ENCODE assay signal across 16 mouse cellular contexts in the genomic region with DNA sequence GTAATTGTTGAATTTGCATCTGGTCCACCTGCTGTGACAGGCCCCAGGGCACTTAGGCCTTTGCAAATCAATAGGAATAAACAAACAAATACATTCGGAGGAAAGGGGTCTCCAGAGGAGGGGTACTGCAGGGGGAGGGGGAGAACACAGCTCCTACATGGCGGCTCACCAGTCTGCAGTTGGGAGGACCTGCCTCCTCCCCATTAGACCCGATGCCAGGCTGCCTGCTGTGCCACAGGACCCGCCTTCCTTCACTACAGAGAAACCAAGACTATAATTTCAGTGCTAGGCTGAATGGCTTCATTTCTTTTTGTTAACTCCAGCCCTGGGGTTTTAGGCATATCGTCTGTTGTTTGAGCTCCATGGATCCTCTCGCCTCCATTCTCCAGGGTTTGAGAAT.
DNase-seq lines count a peak whose midpoint lies in the region; ATAC-seq lines count a peak whose summit lies in the region.
"Had no signal": no experiment of that assay in that cellular context is flagged by ENCODE, and none has a peak within 500 bp of the region (broad histone marks: within the 10 kb centered on the region; RNA-seq: fewer than 3 reads in every experiment).

No protein-coding gene starts in this region.

- no peaks in the 10 kb centered on the region for H3K9me3 ChIP-seq in hindbrain, embryonic 10.5 days
- H3K9me3 ChIP-seq in hindbrain, embryonic 11.5 days (ENCODE audit: control insufficient read depth, low read length): no peaks in the 10 kb centered on the region
- H3K9me3 ChIP-seq in forebrain, embryonic 12.5 days: no peaks in the 10 kb centered on the region
- H3K9me3 ChIP-seq in hindbrain, embryonic 16.5 days (ENCODE audit: control insufficient read depth, low read length): no peaks in the 10 kb centered on the region
- H3K9me3 ChIP-seq in neural tube, embryonic 14.5 days (ENCODE audit: control insufficient read depth, low read length): no peaks in the 10 kb centered on the region
- H3K9me3 ChIP-seq in heart, embryonic 11.5 days (replicated peaks; ENCODE audit: control insufficient read depth, low read length): no peaks in the 10 kb centered on the region
- H3K9me3 ChIP-seq: G1E; heart, embryonic 10.5 days; megakaryocyte, embryonic 14.5 days had no signal

- no peak overlapping the region for H3K9ac ChIP-seq in hindbrain, embryonic 11.5 days (ENCODE audit: low read depth, low read length)
- no peak overlapping the region for H3K9ac ChIP-seq in forebrain, embryonic 12.5 days
- H3K9ac ChIP-seq in hindbrain, embryonic 16.5 days (ENCODE audit: low read depth, low read length): peak overlapping the region; percentile 14; the same call in 1 of the 2 replicates
- H3K9ac ChIP-seq in neural tube, embryonic 14.5 days (replicated peaks; ENCODE audit: low read depth, low read length): no peak overlapping the region
- no peak overlapping the region for H3K9ac ChIP-seq in heart, embryonic 11.5 days (ENCODE audit: low read depth, low read length)

- DNase-seq in hindbrain, embryonic 10.5 days (ENCODE audit: low spot score): no peak
- DNase-seq in hindbrain, embryonic 11.5 days (ENCODE audit: low spot score): no peak
- DNase-seq in kidney, adult 8-10 months: no peak
- DNase-seq in Muller cell, postnatal 12 days (ENCODE audit: inconsistent ontology term): no peak
- DNase-seq: adrenal gland, postnatal 36 days; gastrocnemius, postnatal 14 days; heart, postnatal 4 days; kidney, adult 9 months had no signal

- no peak overlapping the region for H3K4me2 ChIP-seq in hindbrain, embryonic 11.5 days (replicated peaks; ENCODE audit: low read depth, low read length)
- H3K4me2 ChIP-seq in forebrain, embryonic 12.5 days: no peak overlapping the region
- no peak overlapping the region for H3K4me2 ChIP-seq in hindbrain, embryonic 16.5 days (ENCODE audit: low read length)
- no peak overlapping the region for H3K4me2 ChIP-seq in neural tube, embryonic 14.5 days (ENCODE audit: low read depth, low read length)
- no peak overlapping the region for H3K4me2 ChIP-seq in heart, embryonic 11.5 days
- H3K4me2 ChIP-seq: liver, embryonic 11.5 days had no signal

- 31% methylated on average over 6 of the region's 6 CpGs for WGBS in hindbrain, embryonic 10.5 days
- WGBS in hindbrain, embryonic 11.5 days: 40% methylated on average over 6 of the region's 6 CpGs
- WGBS in forebrain, embryonic 12.5 days: 38% methylated on average over 6 of the region's 6 CpGs
- 22% methylated on average over 6 of the region's 6 CpGs for WGBS in hindbrain, embryonic 16.5 days
- WGBS in neural tube, embryonic 14.5 days: 24% methylated on average over 6 of the region's 6 CpGs
- WGBS in heart, embryonic 11.5 days (ENCODE audit: insufficient replicate concordance): 40% methylated on average over 6 of the region's 6 CpGs

- no peaks in the 10 kb centered on the region for H3K27me3 ChIP-seq in hindbrain, embryonic 10.5 days (ENCODE audit: insufficient read depth, poor library complexity, severe bottlenecking)
- H3K27me3 ChIP-seq in hindbrain, embryonic 11.5 days (ENCODE audit: control insufficient read depth, insufficient read depth, low read length): no peaks in the 10 kb centered on the region
- no peaks in the 10 kb centered on the region for H3K27me3 ChIP-seq in forebrain, embryonic 12.5 days
- no peaks in the 10 kb centered on the region for H3K27me3 ChIP-seq in hindbrain, embryonic 16.5 days (replicated peaks; ENCODE audit: control insufficient read depth, insufficient read depth, low read length)
- no peaks in the 10 kb centered on the region for H3K27me3 ChIP-seq in neural tube, embryonic 14.5 days (ENCODE audit: control insufficient read depth, insufficient read depth, low read length)
- peaks cover 8% of the 10 kb centered on the region for H3K27me3 ChIP-seq in heart, embryonic 11.5 days (ENCODE audit: control insufficient read depth, insufficient read depth, low read length)

- no peak overlapping the region for H3K4me3 ChIP-seq in hindbrain, embryonic 10.5 days
- H3K4me3 ChIP-seq in hindbrain, embryonic 11.5 days (ENCODE audit: low read depth, low read length): no peak overlapping the region
- no peak overlapping the region for H3K4me3 ChIP-seq in forebrain, embryonic 12.5 days (replicated peaks)
- H3K4me3 ChIP-seq in hindbrain, embryonic 16.5 days (ENCODE audit: low read length): no peak overlapping the region
- no peak overlapping the region for H3K4me3 ChIP-seq in neural tube, embryonic 14.5 days (ENCODE audit: low read depth, low read length)
- no peak overlapping the region for H3K4me3 ChIP-seq in heart, embryonic 11.5 days (ENCODE audit: low read depth, low read length)
- H3K4me3 ChIP-seq: heart, embryonic 10.5 days; megakaryocyte, embryonic 14.5 days had no signal

- H3K36me3 ChIP-seq in hindbrain, embryonic 10.5 days: no peaks in the 10 kb centered on the region
- H3K36me3 ChIP-seq in hindbrain, embryonic 11.5 days (ENCODE audit: control insufficient read depth, insufficient read depth, low read length): no peaks in the 10 kb centered on the region
- H3K36me3 ChIP-seq in forebrain, embryonic 12.5 days (replicated peaks): no peaks in the 10 kb centered on the region
- no peaks in the 10 kb centered on the region for H3K36me3 ChIP-seq in hindbrain, embryonic 16.5 days (ENCODE audit: control insufficient read depth, insufficient read depth, low read length)
- no peaks in the 10 kb centered on the region for H3K36me3 ChIP-seq in neural tube, embryonic 14.5 days (ENCODE audit: control insufficient read depth, insufficient read depth, low read length)
- no peaks in the 10 kb centered on the region for H3K36me3 ChIP-seq in heart, embryonic 11.5 days (ENCODE audit: control insufficient read depth, insufficient read depth, low read length)
- H3K36me3 ChIP-seq: G1E; heart, embryonic 10.5 days had no signal

- peaks cover 40% of the 10 kb centered on the region for H3K4me1 ChIP-seq in hindbrain, embryonic 10.5 days (replicated peaks)
- peaks cover 5% of the 10 kb centered on the region for H3K4me1 ChIP-seq in hindbrain, embryonic 11.5 days (replicated peaks; ENCODE audit: control insufficient read depth, insufficient read depth, low read length)
- peaks cover 34% of the 10 kb centered on the region for H3K4me1 ChIP-seq in forebrain, embryonic 12.5 days
- H3K4me1 ChIP-seq in hindbrain, embryonic 16.5 days (ENCODE audit: control insufficient read depth, insufficient read depth, low read depth, low read length): peaks cover 18% of the 10 kb centered on the region
- peaks cover 25% of the 10 kb centered on the region for H3K4me1 ChIP-seq in neural tube, embryonic 14.5 days (ENCODE audit: control insufficient read depth, insufficient read depth, low read length)
- no peaks in the 10 kb centered on the region for H3K4me1 ChIP-seq in heart, embryonic 11.5 days (ENCODE audit: control insufficient read depth, insufficient read depth, low read length)

- 0 out of 2 replicates have a peak overlapping the region, but pooled peaks have one; percentile 46 for H3K27ac ChIP-seq in hindbrain, embryonic 10.5 days
- no peak overlapping the region for H3K27ac ChIP-seq in hindbrain, embryonic 11.5 days (ENCODE audit: low read depth, low read length)
- H3K27ac ChIP-seq in forebrain, embryonic 12.5 days: peak overlapping the region; percentile 73
- peak overlapping the region; percentile 79 for H3K27ac ChIP-seq in hindbrain, embryonic 16.5 days (ENCODE audit: low read depth, low read length)
- peak overlapping the region; percentile 78 for H3K27ac ChIP-seq in neural tube, embryonic 14.5 days (ENCODE audit: low read depth, low read length)
- H3K27ac ChIP-seq in heart, embryonic 11.5 days (ENCODE audit: low read depth, low read length): no peak overlapping the region
- H3K27ac ChIP-seq: heart, embryonic 10.5 days had no signal

- ATAC-seq in hindbrain, embryonic 11.5 days (ENCODE audit: low FRiP score): no peak
- 0 out of 2 replicates have a peak, but pooled peaks have one; percentile 40 for ATAC-seq in forebrain, embryonic 12.5 days (ENCODE audit: low FRiP score)
- ATAC-seq in hindbrain, embryonic 16.5 days: 0 out of 2 replicates have a peak, but pooled peaks have one; percentile 26
- ATAC-seq in neural tube, embryonic 14.5 days (ENCODE audit: low read depth): no peak
- no peak for ATAC-seq in heart, embryonic 11.5 days (replicated peaks; ENCODE audit: insufficient number of reproducible peaks, low FRiP score, low TSS enrichment)

Comparison
In these comparisons a context has a peak if more than half of its experiments do, and no peak if none do; other contexts are left out.
1. H3K27ac ChIP-seq: peak in hindbrain, embryonic 10.5 days (single experiment), forebrain, embryonic 12.5 days (single experiment), hindbrain, embryonic 16.5 days (single experiment) and neural tube, embryonic 14.5 days (single experiment); none in hindbrain, embryonic 11.5 days (single experiment) and heart, embryonic 11.5 days (single experiment).
2. ATAC-seq: peak in forebrain, embryonic 12.5 days (single experiment) and hindbrain, embryonic 16.5 days (single experiment); none in hindbrain, embryonic 11.5 days (single experiment), neural tube, embryonic 14.5 days (single experiment) and heart, embryonic 11.5 days (single experiment).